Mouse (Mus musculus) bone marrow macrophage, adult 2 months (primary cell): ENCODE measurements at regions not wholly inside any gene's neighbourhood (a gene's known extent, or its start where the extent isn't known, plus 50 kb on each side); places are given as distances from the start of the nearest gene placed in this dataset.

Source experiments
- CTCF ChIP-seq: IDR thresholded peaks from 2 replicates; pipeline ENCODE4 v1.5.1; 2012; ENCODE audit warnings: low read depth, mild to moderate bottlenecking, low read length, moderate library complexity
- POLR2A ChIP-seq: IDR thresholded peaks from 2 replicates; pipeline ENCODE4 v1.6.1; 2012; ENCODE audit warnings: mild to moderate bottlenecking, low read depth, low read length, borderline replicate concordance

DNA sequence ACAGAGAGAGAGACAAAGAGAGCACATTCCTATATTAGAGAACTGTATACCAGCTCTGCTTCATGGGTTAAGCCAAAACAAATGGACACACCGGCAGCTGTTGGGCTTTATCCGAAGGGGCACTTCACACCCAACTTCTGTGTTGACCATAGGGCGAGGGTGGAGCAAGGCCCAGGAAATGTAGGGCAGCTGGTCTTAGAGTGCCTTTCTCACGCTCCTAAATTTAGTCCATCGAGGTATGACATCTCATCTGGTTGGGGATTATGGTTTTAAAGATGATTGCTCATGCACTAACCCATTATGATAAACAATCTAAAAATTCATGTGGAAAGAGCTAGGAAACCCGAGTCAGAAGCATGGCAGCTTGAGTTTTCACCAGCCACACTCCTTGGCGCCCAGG is 63.6 kb upstream of the Ralgps2 start:
- TF ChIP-seq CTCF: no peak
- TF ChIP-seq POLR2A: no peak
